Mouse (Mus musculus) MEL (cell line): ENCODE results near the gene Ring1. TPM values are rescaled to one million over a fixed set of nuclear protein-coding genes. Genes with fewer than 3 reads are reported as not detected.
"Not testable (repeated sequence)": the region's sequence is repeated elsewhere in the genome, so short reads cannot be mapped to it uniquely, and the experiment has no call there.

Experiments
- DNase-seq: peaks from one replicate; pipeline ENCODE4 v3.0.0; 2011; ENCODE audit warnings: low read depth, low spot score
- H3K27ac ChIP-seq: 2 replicates; pipeline ENCODE4 v1.5.1; 2012; ENCODE audit warnings: low read depth, mild to moderate bottlenecking, control low read depth, low read length, moderate library complexity; ENCODE audit not compliant: control insufficient read depth
- H3K27me3 ChIP-seq, 2 experiments: fragments of 150-350 bp in 1 of 2; sonication (generic) in 1 of 2; 2 replicates each; pipeline ENCODE4 v1.6.1; 2012; ENCODE audit warnings: low read length in 2 of 2, mild to moderate bottlenecking in 2 of 2, improper control_type of control experiment in 1 of 2, moderate library complexity in 1 of 2; ENCODE audit not compliant: insufficient read depth in 2 of 2, control insufficient read depth in 1 of 2
- H3K36me3 ChIP-seq, 2 experiments: 2 replicates each; pipeline ENCODE4 v1.6.1; 2012 to 2014; ENCODE audit warnings: low read length in 2 of 2, improper control_type of control experiment in 1 of 2, inconsistent platforms in 1 of 2, mild to moderate bottlenecking in 1 of 2; ENCODE audit not compliant: insufficient read depth in 2 of 2, control insufficient read depth in 1 of 2
- H3K4me1 ChIP-seq, 2 experiments: fragments of 150-350 bp in 1 of 2; sonication (generic) in 1 of 2; 2 replicates each; pipeline ENCODE4 v1.6.1; 2012; ENCODE audit warnings: low read length in 2 of 2, improper control_type of control experiment in 1 of 2, mild to moderate bottlenecking in 1 of 2; ENCODE audit not compliant: insufficient read depth in 2 of 2, control insufficient read depth in 1 of 2
- H3K4me3 ChIP-seq, 2 experiments: fragments of 150-350 bp in 1 of 2; sonication (generic) in 1 of 2; 2 replicates each; pipeline ENCODE4 v1.5.1; 2012; ENCODE audit warnings: low read depth in 2 of 2, low read length in 2 of 2, mild to moderate bottlenecking in 2 of 2, moderate library complexity in 2 of 2, control low read depth in 1 of 2, improper control_type of control experiment in 1 of 2; ENCODE audit not compliant: control insufficient read depth in 1 of 2, insufficient read depth in 1 of 2
- H3K79me2 ChIP-seq: 2 replicates; pipeline ENCODE4 v1.6.1; 2012; ENCODE audit warnings: mild to moderate bottlenecking, low read length, moderate library complexity; ENCODE audit not compliant: control insufficient read depth, poor library complexity, insufficient read depth
- H3K9ac ChIP-seq: 2 replicates; pipeline ENCODE4 v1.6.1; 2012; ENCODE audit warnings: low read depth, mild to moderate bottlenecking, control low read depth, low read length, moderate library complexity; ENCODE audit not compliant: control insufficient read depth, poor library complexity, severe bottlenecking
- H3K9me3 ChIP-seq: fragments of 150-350 bp; sonication (generic); replicated peaks from 2 replicates; pipeline ENCODE4 v1.6.1; 2012; ENCODE audit warnings: mild to moderate bottlenecking, low read length, improper control_type of control experiment, moderate library complexity; ENCODE audit not compliant: insufficient read depth
- BHLHE40 ChIP-seq: IDR thresholded peaks from 2 replicates; pipeline ENCODE4 v1.6.1; 2012; ENCODE audit warnings: low read depth, mild to moderate bottlenecking, inconsistent platforms, low read length, improper control_type of control experiment, borderline replicate concordance
- CTCF ChIP-seq, 3 experiments: IDR thresholded peaks in 2 of 3; conservative IDR thresholded peaks in 1 of 3; 2 replicates each; pipeline ENCODE4 v1.5.1; 2011 to 2012; ENCODE audit warnings: low read length in 3 of 3, low read depth in 2 of 3, mild to moderate bottlenecking in 2 of 3, improper control_type of control experiment in 1 of 3, inconsistent platforms in 1 of 3, mixed read lengths in 1 of 3, moderate library complexity in 1 of 3; ENCODE audit not compliant: control insufficient read depth in 1 of 3, insufficient read depth in 1 of 3, poor library complexity in 1 of 3, severe bottlenecking in 1 of 3
- GABPA ChIP-seq: IDR thresholded peaks from 2 replicates; pipeline ENCODE4 v1.6.1; 2012; ENCODE audit warnings: low read depth, mild to moderate bottlenecking, inconsistent platforms, low read length, improper control_type of control experiment, moderate library complexity
- RAD21 ChIP-seq: IDR thresholded peaks from 2 replicates; pipeline ENCODE4 v1.6.1; 2011; ENCODE audit warnings: mild to moderate bottlenecking, low read depth, low read length, improper control_type of control experiment
- RCOR1 ChIP-seq: IDR thresholded peaks from 2 replicates; pipeline ENCODE4 v1.6.1; 2012; ENCODE audit warnings: low read depth, mild to moderate bottlenecking, inconsistent platforms, low read length, improper control_type of control experiment
- SMC3 ChIP-seq: IDR thresholded peaks from 2 replicates; pipeline ENCODE4 v1.6.1; 2011; ENCODE audit warnings: low read depth, low read length, improper control_type of control experiment
- UBTF ChIP-seq: IDR thresholded peaks from 2 replicates; pipeline ENCODE4 v1.6.1; 2012; ENCODE audit warnings: low read depth, mild to moderate bottlenecking, inconsistent platforms, low read length, improper control_type of control experiment, moderate library complexity, borderline replicate concordance; ENCODE audit not compliant: insufficient read depth
- polyA plus RNA-seq, 2 experiments: library from polyadenylated mRNA; stranded (reverse) in 1 of 2; unstranded in 1 of 2; fragments of >175 nt in 1 of 2; fragments of >200 nt in 1 of 2; gene quantifications; 2 replicates each; pipeline versions ENCODE4 v1.2.1 to v1.2.4; 2012; ENCODE audit warnings: low replicate concordance in 2 of 2, low read depth in 1 of 2; ENCODE audit not compliant: insufficient read length in 2 of 2, insufficient read depth in 1 of 2, missing spikeins in 1 of 2
- total RNA-seq: library from RNA; depleted of rRNA; stranded (reverse); fragments of 300-350 nt; gene quantifications from 2 replicates; pipeline ENCODE4 v1.2.3, GENCODE M21; 2012

Ring1 gene
- total and polyA plus RNA-seq, 3 experiments, result 18.3 to 28.4 TPM; not detected in 1

DNA sequence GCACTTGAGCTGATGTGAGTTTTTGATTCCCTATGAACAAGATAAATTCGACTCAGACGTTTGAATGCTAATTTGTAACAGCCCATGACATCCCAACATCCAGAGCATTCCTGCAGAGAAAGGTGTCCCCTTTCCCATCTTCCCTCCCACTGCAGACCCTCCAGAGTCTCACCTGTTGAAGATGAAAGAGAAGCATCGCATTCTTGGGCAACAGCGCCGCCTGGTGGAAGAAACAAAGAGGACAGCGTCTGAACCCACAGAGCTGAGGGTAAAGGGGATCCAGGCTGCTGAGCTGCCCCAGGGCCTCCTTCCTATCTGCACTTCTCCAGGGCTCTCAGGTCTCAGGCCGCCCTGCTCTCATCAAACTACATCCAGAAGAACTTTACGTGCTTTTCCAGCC, 42.3 kb downstream of the Ring1 start:
- H3K9ac ChIP-seq, DNase-seq, H3K79me2 ChIP-seq, H3K36me3 ChIP-seq, H3K27ac ChIP-seq, H3K4me3 ChIP-seq, H3K4me1 ChIP-seq, H3K27me3 ChIP-seq, H3K9me3 ChIP-seq: not testable (repeated sequence)
- peak; percentile 35 for TF ChIP-seq SMC3
- peak; percentile 44 to 51 (median 46) for TF ChIP-seq CTCF (IDR thresholded peaks at IDR 0.05 in 2 of 3, conservative IDR thresholded peaks at IDR 0.05 in 1 of 3; ENCODE audit: control insufficient read depth in 1 of 3, insufficient read depth in 1 of 3, low read depth in 2 of 3, low read length in 3 of 3, poor library complexity in 1 of 3, severe bottlenecking in 1 of 3)
- peak; percentile 9; the same call in 1 of the 2 replicates for TF ChIP-seq RAD21

DNA sequence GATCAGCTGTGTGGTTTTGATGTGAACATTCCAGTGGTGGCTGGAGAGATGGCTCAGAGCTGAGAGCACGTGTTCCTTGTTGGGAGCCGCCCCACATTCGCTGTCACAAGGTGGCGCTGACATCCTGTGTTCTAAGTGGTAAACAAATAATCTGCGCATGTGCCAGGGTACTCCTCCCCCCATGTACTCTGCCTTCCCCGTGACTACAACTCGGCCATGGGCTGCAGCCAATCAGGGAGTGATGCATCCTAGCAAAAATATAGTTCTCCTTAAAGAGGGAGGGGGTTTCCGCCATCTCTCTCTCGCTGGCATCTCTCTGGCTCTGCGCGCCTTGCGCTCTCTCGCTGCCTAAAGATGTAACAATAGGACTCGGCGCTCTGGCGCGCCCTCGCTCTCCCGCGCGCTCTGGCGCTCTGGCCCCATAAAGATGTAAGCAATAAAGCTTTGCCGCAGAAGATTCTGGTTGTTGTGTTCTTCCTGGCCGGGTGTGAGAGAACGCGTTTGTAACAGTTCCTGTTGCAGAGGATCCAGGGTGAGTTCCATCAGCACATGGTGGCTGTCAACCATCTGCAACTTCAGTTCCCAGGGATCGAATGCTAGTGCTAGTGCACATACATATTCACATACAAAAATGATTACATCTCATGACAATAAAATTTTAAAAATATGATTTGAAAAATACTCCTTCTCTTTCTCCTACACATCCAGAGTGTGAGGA, 43.1 kb downstream of the Ring1 start:
- H3K79me2 ChIP-seq, DNase-seq, H3K27ac ChIP-seq, H3K9me3 ChIP-seq, H3K27me3 ChIP-seq, H3K4me3 ChIP-seq, H3K36me3 ChIP-seq, H3K9ac ChIP-seq, H3K4me1 ChIP-seq: not testable (repeated sequence)

DNA sequence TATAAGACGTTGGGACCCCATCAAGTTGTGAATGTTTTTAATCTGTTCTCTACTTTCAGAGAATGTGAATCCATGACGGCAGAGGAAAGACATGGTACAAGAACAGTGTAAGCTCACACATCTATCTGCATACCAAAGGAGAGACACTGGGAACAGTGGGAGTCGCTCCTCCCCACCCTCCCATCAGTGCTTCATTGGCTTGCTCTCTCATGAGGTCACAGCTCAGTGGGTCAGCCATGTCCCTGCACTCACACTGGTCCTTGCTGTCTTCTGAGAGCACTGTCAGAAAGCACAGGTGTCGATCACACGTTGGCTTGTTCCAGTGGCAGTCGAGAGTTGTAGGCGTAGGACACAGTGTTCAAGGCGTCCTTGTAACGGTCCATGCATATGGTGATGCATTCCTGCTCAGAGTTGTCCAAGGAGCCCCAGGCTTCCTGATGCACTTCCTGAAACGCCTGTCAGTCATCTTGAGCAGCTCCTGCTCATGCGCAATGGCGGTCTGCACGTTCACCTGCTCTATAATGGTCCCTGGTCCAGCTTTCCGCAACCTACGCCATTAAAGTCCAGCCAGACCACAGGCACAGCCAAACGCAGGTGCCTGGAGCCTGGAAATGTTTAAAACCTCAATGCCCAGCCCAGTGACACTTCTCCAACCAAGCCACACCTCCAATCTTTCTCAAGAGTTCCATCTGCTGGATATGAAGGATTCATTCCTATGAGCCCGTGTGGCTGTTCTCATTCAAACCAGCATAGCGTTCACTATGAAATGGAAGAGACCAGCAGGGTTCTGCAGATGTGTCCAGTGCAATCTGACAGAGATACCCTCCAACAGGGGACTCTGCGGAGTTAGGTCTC, 44.1 kb downstream of the Ring1 start:
- H3K4me3 ChIP-seq, result no peak overlapping the region
- TF ChIP-seq GABPA (no peak), RCOR1 (no peak), UBTF (no peak), BHLHE40 (no peak)
- TF ChIP-seq, all 39 proteins: peak for 0
- Histone ChIP-seq H3K27ac (no peak overlapping the region), H3K79me2 (no peaks in the 10 kb centered on the region), H3K36me3 (no peaks in the 10 kb centered on the region), H3K4me1 (no peaks in the 10 kb centered on the region), H3K9me3 (no peaks in the 10 kb centered on the region), H3K9ac (no peak overlapping the region), H3K27me3 (peaks cover 0 to 1% of the 10 kb centered on the region in 2 experiments; a peak in 1 of 4 replicates)
- DNase-seq, result no peak
